Mouse (Mus musculus) hindbrain, embryonic 15.5 days (tissue): ENCODE measurements at regions not wholly inside any gene's neighbourhood (a gene's known extent, or its start where the extent isn't known, plus 50 kb on each side); places are given as distances from the start of the nearest gene placed in this dataset.

Experiments
- ATAC-seq: fragments of 200-750 bp; cut with Nextera tagmentation; 2 replicates; pipeline ENCODE4 v1.8.0; 2017; ENCODE audit warnings: low read depth, moderate number of reproducible peaks, moderate TSS enrichment; ENCODE audit not compliant: low FRiP score
- H3K27ac ChIP-seq: fragments of 300-500 bp; sonication (generic); replicated peaks from 2 replicates; pipeline ENCODE4 v1.5.1; 2015; ENCODE audit warnings: mild to moderate bottlenecking, inconsistent platforms
- H3K27me3 ChIP-seq: fragments of 300-500 bp; sonication (generic); 2 replicates; pipeline ENCODE4 v1.6.1; 2015; ENCODE audit warnings: control low read depth, inconsistent platforms
- H3K36me3 ChIP-seq: fragments of 300-500 bp; sonication (generic); 2 replicates; pipeline ENCODE4 v1.6.1; 2015; ENCODE audit warnings: control low read depth, inconsistent platforms
- H3K4me1 ChIP-seq: fragments of 300-500 bp; sonication (generic); replicated peaks from 2 replicates; pipeline ENCODE4 v1.6.1; 2015; ENCODE audit warnings: control low read depth, inconsistent platforms
- H3K4me2 ChIP-seq: fragments of 300-500 bp; sonication (generic); 2 replicates; pipeline ENCODE4 v1.6.1; 2015; ENCODE audit warnings: moderate library complexity, mild to moderate bottlenecking, inconsistent platforms
- H3K4me3 ChIP-seq: fragments of 300-500 bp; sonication (generic); 2 replicates; pipeline ENCODE4 v1.5.1; 2015; ENCODE audit warnings: mild to moderate bottlenecking, inconsistent platforms
- H3K9ac ChIP-seq: fragments of 300-500 bp; sonication (generic); 2 replicates; pipeline ENCODE4 v1.6.1; 2015; ENCODE audit warnings: inconsistent platforms
- H3K9me3 ChIP-seq: fragments of 300-500 bp; sonication (generic); 2 replicates; pipeline ENCODE4 v1.6.1; 2016; ENCODE audit warnings: control low read depth, inconsistent platforms
- WGBS: fragments of 180-500 bp; shearing (Covaris S2); methylation state at CpG from one replicate; pipeline ENCODE4 v1.1.7; 2015; 5-methylcytosine and 5-hydroxymethylcytosine counted together

GRCm38 (mm10) chr14:80176464-80176863 lies 192.6 kb downstream of the Olfm4 start:
- H3K9me3 ChIP-seq, result no peaks in the 10 kb centered on the region
- no peak for ATAC-seq
- no peak overlapping the region for H3K4me3 ChIP-seq
- WGBS, result 55% methylated on average over 6 of the region's 6 CpGs
- no peak overlapping the region for H3K9ac ChIP-seq
- no peak overlapping the region for H3K27ac ChIP-seq
- H3K36me3 ChIP-seq, result no peaks in the 10 kb centered on the region
- no peaks in the 10 kb centered on the region for H3K27me3 ChIP-seq
- H3K4me1 ChIP-seq, result 0 out of 2 replicates have a peak, but pooled peaks cover 3% of the 10 kb centered on the region
- H3K4me2 ChIP-seq, result no peak overlapping the region

- 51% methylated on average over 2 of the region's 2 CpGs for WGBS
- H3K9ac ChIP-seq, result no peak overlapping the region
- no peaks in the 10 kb centered on the region for H3K36me3 ChIP-seq
Measured at GRCm38 (mm10) chr14:80195041-80195440, 211.2 kb downstream of the Olfm4 start.

GRCm38 (mm10) chr14:80212916-80213315 lies 229.0 kb downstream of the Olfm4 start:
- H3K9me3 ChIP-seq, result no peaks in the 10 kb centered on the region
- peak overlapping the region; percentile 48; the same call in 1 of the 2 replicates for H3K27ac ChIP-seq
- no peaks in the 10 kb centered on the region for H3K36me3 ChIP-seq
- H3K4me2 ChIP-seq, result peak overlapping the region; percentile 21; the same call in 1 of the 2 replicates
- H3K4me1 ChIP-seq, result peaks cover 8% of the 10 kb centered on the region
- H3K27me3 ChIP-seq, result no peaks in the 10 kb centered on the region
- peak; percentile 85 for ATAC-seq
- H3K9ac ChIP-seq, result no peak overlapping the region
- 20% methylated on average over 2 of the region's 2 CpGs for WGBS
- H3K4me3 ChIP-seq, result no peak overlapping the region

More at GRCm38 (mm10) chr14:80195041-80195440, 211.2 kb downstream of the Olfm4 start:
- Histone ChIP-seq H3K4me2 (no peak overlapping the region), H3K9me3 (no peaks in the 10 kb centered on the region), H3K4me3 (no peak overlapping the region), H3K4me1 (no peaks in the 10 kb centered on the region), H3K27me3 (no peaks in the 10 kb centered on the region), H3K27ac (no peak overlapping the region)
- ATAC-seq, result no peak

GRCm38 (mm10) chr14:80213666-80214065 lies 229.8 kb downstream of the Olfm4 start:
- Histone ChIP-seq H3K4me3 (no peak overlapping the region), H3K9me3 (no peaks in the 10 kb centered on the region), H3K27me3 (no peaks in the 10 kb centered on the region), H3K4me1 (peaks cover 8% of the 10 kb centered on the region), H3K4me2 (no peak overlapping the region), H3K9ac (no peak overlapping the region), H3K36me3 (no peaks in the 10 kb centered on the region), H3K27ac (no peak overlapping the region)
- WGBS, result 32% methylated on average over 9 of the region's 9 CpGs
- no peak for ATAC-seq

- no peaks in the 10 kb centered on the region for H3K9me3 ChIP-seq
- no peak overlapping the region for H3K4me3 ChIP-seq
- no peaks in the 10 kb centered on the region for H3K27me3 ChIP-seq
- 15% methylated on average over 6 of the region's 6 CpGs for WGBS
- peaks cover 8% of the 10 kb centered on the region for H3K4me1 ChIP-seq
- peak; percentile 79 for ATAC-seq
- H3K9ac ChIP-seq, result no peak overlapping the region
- H3K4me2 ChIP-seq, result no peak overlapping the region
- no peaks in the 10 kb centered on the region for H3K36me3 ChIP-seq
- H3K27ac ChIP-seq, result no peak overlapping the region
Measured at GRCm38 (mm10) chr14:80215960-80216552, 232.2 kb downstream of the Olfm4 start.

GRCm38 (mm10) chr14:80232066-80232465 lies 248.2 kb downstream of the Olfm4 start:
- Histone ChIP-seq H3K4me1 (no peaks in the 10 kb centered on the region), H3K36me3 (no peaks in the 10 kb centered on the region), H3K27me3 (no peaks in the 10 kb centered on the region), H3K9me3 (no peaks in the 10 kb centered on the region), H3K9ac (no peak overlapping the region), H3K4me2 (no peak overlapping the region), H3K27ac (no peak overlapping the region), H3K4me3 (no peak overlapping the region)
- ATAC-seq, result no peak
- WGBS, result 92% methylated on average over 3 of the region's 3 CpGs

- Histone ChIP-seq H3K9me3 (no peaks in the 10 kb centered on the region), H3K27ac (no peak overlapping the region), H3K9ac (no peak overlapping the region), H3K36me3 (no peaks in the 10 kb centered on the region), H3K4me2 (no peak overlapping the region), H3K27me3 (no peaks in the 10 kb centered on the region), H3K4me3 (no peak overlapping the region), H3K4me1 (no peaks in the 10 kb centered on the region)
- 36% methylated on average over 3 of the region's 3 CpGs for WGBS
- ATAC-seq, result no peak
Measured at GRCm38 (mm10) chr14:80232976-80233375, 249.1 kb downstream of the Olfm4 start.

GRCm38 (mm10) chr14:80237136-80237535 lies 253.3 kb downstream of the Olfm4 start:
- Histone ChIP-seq H3K9me3 (no peaks in the 10 kb centered on the region), H3K36me3 (no peaks in the 10 kb centered on the region), H3K9ac (no peak overlapping the region), H3K4me3 (no peak overlapping the region), H3K4me2 (no peak overlapping the region), H3K27ac (no peak overlapping the region), H3K27me3 (no peaks in the 10 kb centered on the region), H3K4me1 (no peaks in the 10 kb centered on the region)
- no peak for ATAC-seq

GRCm38 (mm10) chr14:80237552-80237951 lies 253.7 kb downstream of the Olfm4 start:
- 91% methylated on average over 2 of the region's 2 CpGs for WGBS
- no peaks in the 10 kb centered on the region for H3K36me3 ChIP-seq
- ATAC-seq, result no peak
- H3K27me3 ChIP-seq, result no peaks in the 10 kb centered on the region
- H3K27ac ChIP-seq, result no peak overlapping the region
- H3K9ac ChIP-seq, result no peak overlapping the region
- H3K4me1 ChIP-seq, result no peaks in the 10 kb centered on the region
- no peaks in the 10 kb centered on the region for H3K9me3 ChIP-seq
- no peak overlapping the region for H3K4me3 ChIP-seq
- no peak overlapping the region for H3K4me2 ChIP-seq

- Histone ChIP-seq H3K9me3 (no peaks in the 10 kb centered on the region), H3K27ac (no peak overlapping the region), H3K27me3 (no peaks in the 10 kb centered on the region), H3K9ac (no peak overlapping the region), H3K36me3 (no peaks in the 10 kb centered on the region), H3K4me2 (no peak overlapping the region), H3K4me3 (no peak overlapping the region), H3K4me1 (no peaks in the 10 kb centered on the region)
- WGBS, result 84% methylated on average over 4 of the region's 4 CpGs
- ATAC-seq, result no peak
Measured at GRCm38 (mm10) chr14:80244640-80245302, 260.9 kb downstream of the Olfm4 start.

GRCm38 (mm10) chr14:80247575-80247974 lies 263.7 kb downstream of the Olfm4 start:
- peak; percentile 65 for ATAC-seq
- no peaks in the 10 kb centered on the region for H3K4me1 ChIP-seq
- H3K4me2 ChIP-seq, result no peak overlapping the region
- no peaks in the 10 kb centered on the region for H3K27me3 ChIP-seq
- no peaks in the 10 kb centered on the region for H3K9me3 ChIP-seq
- H3K4me3 ChIP-seq, result no peak overlapping the region
- no peak overlapping the region for H3K9ac ChIP-seq
- no peak overlapping the region for H3K27ac ChIP-seq
- no peaks in the 10 kb centered on the region for H3K36me3 ChIP-seq
- 76% methylated on average over 2 of the region's 2 CpGs for WGBS

- no peak overlapping the region for H3K27ac ChIP-seq
- no peak overlapping the region for H3K9ac ChIP-seq
- no peaks in the 10 kb centered on the region for H3K36me3 ChIP-seq
- H3K4me2 ChIP-seq, result no peak overlapping the region
- no peaks in the 10 kb centered on the region for H3K27me3 ChIP-seq
- H3K4me3 ChIP-seq, result no peak overlapping the region
- 95% methylated on average over 1 of the region's 1 CpGs for WGBS
- ATAC-seq, result no peak
- H3K4me1 ChIP-seq, result no peaks in the 10 kb centered on the region
- H3K9me3 ChIP-seq, result no peaks in the 10 kb centered on the region
Measured at GRCm38 (mm10) chr14:80249882-80250281, 266.0 kb downstream of the Olfm4 start.

- Histone ChIP-seq H3K4me3 (no peak overlapping the region), H3K27ac (no peak overlapping the region), H3K9me3 (no peaks in the 10 kb centered on the region), H3K4me1 (no peaks in the 10 kb centered on the region), H3K4me2 (no peak overlapping the region), H3K36me3 (no peaks in the 10 kb centered on the region), H3K27me3 (no peaks in the 10 kb centered on the region), H3K9ac (no peak overlapping the region)
- 59% methylated on average over 3 of the region's 3 CpGs for WGBS
- ATAC-seq, result no peak
Measured at GRCm38 (mm10) chr14:80257086-80257485, 273.2 kb downstream of the Olfm4 start.
